Mouse (Mus musculus): ENCODE data around the gene Myo18b. TPM values are rescaled to one million over a fixed set of nuclear protein-coding genes. Genes with fewer than 3 reads are reported as not detected.

Gene Myo18b
- polyA plus RNA-seq, 1 experiment from 2014 or later: 0.39 TPM

DNA sequence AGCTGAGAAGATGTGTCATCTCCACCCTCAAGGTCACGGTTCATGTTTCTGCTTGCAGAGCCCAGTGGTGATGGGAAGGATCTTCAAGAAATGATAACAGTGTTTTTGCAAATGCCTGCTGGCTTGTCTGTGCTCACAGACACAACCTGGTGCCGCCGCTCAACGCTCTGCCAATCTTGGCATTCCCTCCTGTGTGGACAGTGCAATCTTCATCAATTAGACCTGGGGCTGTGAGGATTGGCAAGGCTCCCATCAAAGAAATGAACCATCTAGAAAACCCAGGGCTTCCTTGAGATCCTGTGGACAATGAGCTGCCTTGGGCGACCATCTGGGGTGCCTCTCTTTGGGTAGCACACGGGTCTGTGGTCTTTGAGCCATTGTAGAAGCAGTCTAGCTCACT, 109.4 kb downstream of the Myo18b start:
- 87% methylated on average over 6 of the region's 6 CpGs for WGBS

DNA sequence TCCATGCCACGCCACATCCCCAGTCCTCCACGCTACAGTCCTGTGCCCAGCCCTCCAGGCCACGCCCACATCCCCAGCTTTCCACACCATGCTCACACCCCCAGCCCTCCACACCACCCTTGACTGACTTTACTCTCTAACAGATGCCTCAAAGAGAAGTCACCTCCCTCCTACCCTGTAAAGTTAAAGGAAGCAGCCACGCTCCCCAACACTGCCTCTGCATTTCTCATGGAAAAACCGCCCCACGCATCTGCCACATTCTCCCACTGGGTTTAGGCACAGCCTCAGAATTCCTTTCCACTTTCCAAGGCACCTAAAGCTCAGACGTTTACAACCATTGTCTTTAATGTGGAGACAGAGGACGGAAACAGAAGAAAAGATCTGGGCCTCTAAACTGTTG, 110.1 kb downstream of the Myo18b start:
- Histone ChIP-seq H3K4me3 (ENCODE audit: low read length) (no peak overlapping the region), H3K4me1 (ENCODE audit: insufficient read depth, low read length) (no peaks in the 10 kb centered on the region), H3K27me3 (ENCODE audit: insufficient read depth, low read length) (no peaks in the 10 kb centered on the region), H3K36me3 (ENCODE audit: insufficient read depth, low read length) (no peaks in the 10 kb centered on the region), H3K4me2 (replicated peaks; ENCODE audit: low read depth, low read length) (no peak overlapping the region), H3K9ac (replicated peaks; ENCODE audit: low read length) (no peak overlapping the region), H3K9me3 (ENCODE audit: low read length) (no peaks in the 10 kb centered on the region), H3K27ac (ENCODE audit: low read length) (no peak overlapping the region)
- ATAC-seq (ENCODE audit: low FRiP score, low TSS enrichment): no peak
- 68% methylated on average over 8 of the region's 8 CpGs for WGBS

More for the DNA sequence above, 109.4 kb downstream of the Myo18b start:
- H3K9ac ChIP-seq (replicated peaks; ENCODE audit: low read length): no peak overlapping the region
- H3K4me3 ChIP-seq (ENCODE audit: low read length): no peak overlapping the region
- no peaks in the 10 kb centered on the region for H3K36me3 ChIP-seq (ENCODE audit: insufficient read depth, low read length)
- no peak overlapping the region for H3K27ac ChIP-seq (ENCODE audit: low read length)
- no peaks in the 10 kb centered on the region for H3K27me3 ChIP-seq (ENCODE audit: insufficient read depth, low read length)
- H3K9me3 ChIP-seq (ENCODE audit: low read length): no peaks in the 10 kb centered on the region
- H3K4me2 ChIP-seq (replicated peaks; ENCODE audit: low read depth, low read length): no peak overlapping the region
- no peaks in the 10 kb centered on the region for H3K4me1 ChIP-seq (ENCODE audit: insufficient read depth, low read length)
- no peak for ATAC-seq (ENCODE audit: low FRiP score, low TSS enrichment)

GRCm38 (mm10) chr5:112781719-112782118, 114.4 kb downstream of the Myo18b start:
- Histone ChIP-seq H3K4me1 (ENCODE audit: insufficient read depth, low read length) (no peaks in the 10 kb centered on the region), H3K4me3 (ENCODE audit: low read length) (no peak overlapping the region), H3K4me2 (replicated peaks; ENCODE audit: low read depth, low read length) (no peak overlapping the region), H3K27me3 (ENCODE audit: insufficient read depth, low read length) (0 out of 2 replicates have a peak, but pooled peaks cover 4% of the 10 kb centered on the region), H3K9me3 (ENCODE audit: low read length) (no peaks in the 10 kb centered on the region), H3K27ac (ENCODE audit: low read length) (no peak overlapping the region), H3K9ac (replicated peaks; ENCODE audit: low read length) (no peak overlapping the region), H3K36me3 (ENCODE audit: insufficient read depth, low read length) (no peaks in the 10 kb centered on the region)
- no peak for ATAC-seq (ENCODE audit: low FRiP score, low TSS enrichment)
- WGBS: 87% methylated on average over 7 of the region's 7 CpGs

DNA sequence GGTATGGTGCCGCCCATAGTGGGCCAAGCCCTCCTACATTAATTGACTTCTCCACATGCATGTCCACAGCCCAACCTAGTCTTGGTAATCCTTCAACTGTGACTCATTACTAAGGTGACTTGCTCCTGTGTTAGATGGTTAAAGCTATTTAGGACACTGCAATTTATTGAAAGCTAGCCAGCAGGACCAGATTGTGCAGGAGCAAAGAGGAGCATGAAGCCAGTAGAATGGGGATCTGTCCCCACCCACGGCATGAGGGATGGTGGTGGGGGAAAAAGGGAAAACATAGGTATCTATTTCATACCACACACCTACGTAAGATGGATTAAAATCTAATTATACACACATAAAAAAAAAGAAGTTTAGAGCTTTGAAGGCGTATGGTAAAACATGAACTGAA, 114.9 kb downstream of the Myo18b start:
- Histone ChIP-seq H3K36me3 (ENCODE audit: insufficient read depth, low read length) (no peaks in the 10 kb centered on the region), H3K9me3 (ENCODE audit: low read length) (no peaks in the 10 kb centered on the region), H3K27me3 (ENCODE audit: insufficient read depth, low read length) (0 out of 2 replicates have a peak, but pooled peaks cover 4% of the 10 kb centered on the region), H3K4me1 (ENCODE audit: insufficient read depth, low read length) (no peaks in the 10 kb centered on the region), H3K27ac (ENCODE audit: low read length) (no peak overlapping the region), H3K9ac (replicated peaks; ENCODE audit: low read length) (no peak overlapping the region), H3K4me3 (ENCODE audit: low read length) (no peak overlapping the region), H3K4me2 (replicated peaks; ENCODE audit: low read depth, low read length) (no peak overlapping the region)
- no peak for ATAC-seq (ENCODE audit: low FRiP score, low TSS enrichment)
- 86% methylated on average over 4 of the region's 4 CpGs for WGBS

- Histone ChIP-seq H3K36me3 (ENCODE audit: insufficient read depth, low read length) (no peaks in the 10 kb centered on the region), H3K9me3 (ENCODE audit: low read length) (no peaks in the 10 kb centered on the region), H3K27ac (ENCODE audit: low read length) (no peak overlapping the region), H3K4me3 (ENCODE audit: low read length) (no peak overlapping the region), H3K4me2 (replicated peaks; ENCODE audit: low read depth, low read length) (no peak overlapping the region), H3K9ac (replicated peaks; ENCODE audit: low read length) (no peak overlapping the region), H3K27me3 (ENCODE audit: insufficient read depth, low read length) (0 out of 2 replicates have a peak, but pooled peaks cover 4% of the 10 kb centered on the region), H3K4me1 (ENCODE audit: insufficient read depth, low read length) (no peaks in the 10 kb centered on the region)
- WGBS: 69% methylated on average over 5 of the region's 5 CpGs
- no peak for ATAC-seq (ENCODE audit: low FRiP score, low TSS enrichment)
Observed at GRCm38 (mm10) chr5:112780383-112780782, 115.8 kb downstream of the Myo18b start.

DNA sequence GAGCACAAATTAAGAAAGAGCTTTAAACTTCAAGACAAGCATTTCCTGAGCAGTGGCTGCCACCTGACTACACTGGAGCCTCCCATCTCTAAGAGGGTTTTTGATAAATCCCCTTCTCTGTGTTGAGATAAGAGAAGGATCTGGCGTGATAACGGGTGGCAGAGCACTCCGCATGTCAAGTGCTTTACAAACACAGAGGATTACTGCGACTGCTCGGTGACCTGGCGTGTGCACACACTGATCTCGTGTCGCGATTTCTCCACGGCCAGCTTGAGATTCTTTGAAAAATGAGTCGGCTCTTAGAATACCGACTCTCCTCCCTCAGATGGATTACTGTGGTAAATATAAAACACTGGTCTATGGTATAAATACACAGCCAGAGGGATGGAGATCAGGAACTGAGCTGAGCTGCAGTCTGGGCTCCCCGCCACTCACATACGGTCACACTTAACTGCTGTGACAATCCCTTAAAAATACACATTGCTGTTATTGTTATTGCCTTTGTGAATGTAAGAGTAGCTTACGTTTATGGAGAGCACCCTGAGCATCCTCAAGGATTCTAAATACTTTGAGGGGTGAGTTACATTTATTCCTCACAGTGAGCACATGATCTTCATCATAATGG, 119.3 kb downstream of the Myo18b start:
- H3K4me1 ChIP-seq (ENCODE audit: insufficient read depth, low read length): no peaks in the 10 kb centered on the region
- 59% methylated on average over 15 of the region's 15 CpGs for WGBS
- H3K4me2 ChIP-seq (replicated peaks; ENCODE audit: low read depth, low read length): no peak overlapping the region
- no peak overlapping the region for H3K27ac ChIP-seq (ENCODE audit: low read length)
- H3K27me3 ChIP-seq (ENCODE audit: insufficient read depth, low read length): peaks cover 13% of the 10 kb centered on the region; the same call in 1 of the 2 replicates
- no peaks in the 10 kb centered on the region for H3K9me3 ChIP-seq (ENCODE audit: low read length)
- no peaks in the 10 kb centered on the region for H3K36me3 ChIP-seq (ENCODE audit: insufficient read depth, low read length)
- no peak overlapping the region for H3K9ac ChIP-seq (replicated peaks; ENCODE audit: low read length)
- ATAC-seq (ENCODE audit: low FRiP score, low TSS enrichment): no peak
- H3K4me3 ChIP-seq (ENCODE audit: low read length): no peak overlapping the region

DNA sequence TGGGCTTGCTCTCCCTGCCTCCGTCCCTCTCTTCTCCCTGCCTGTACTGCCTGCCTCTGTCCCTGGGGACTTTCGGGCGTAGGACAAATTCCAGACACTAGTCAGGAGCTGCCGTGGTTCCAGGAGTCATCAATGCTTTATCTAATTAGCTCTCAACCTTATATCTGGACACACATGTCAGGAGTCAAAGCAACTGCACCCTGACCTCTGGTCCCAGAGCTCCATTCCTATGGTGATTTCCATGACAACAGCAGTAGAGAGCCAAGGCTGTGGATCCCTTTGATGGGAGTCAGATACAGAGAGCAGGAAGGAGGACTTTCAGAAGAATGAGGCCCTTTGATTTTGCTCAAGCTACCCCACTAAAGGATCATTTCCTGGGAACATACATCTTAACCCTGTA, 122.7 kb downstream of the Myo18b start:
- ATAC-seq (ENCODE audit: low FRiP score, low TSS enrichment): no peak
- no peak overlapping the region for H3K4me2 ChIP-seq (replicated peaks; ENCODE audit: low read depth, low read length)
- no peak overlapping the region for H3K9ac ChIP-seq (replicated peaks; ENCODE audit: low read length)
- H3K27ac ChIP-seq (ENCODE audit: low read length): no peak overlapping the region
- WGBS: 58% methylated on average over 4 of the region's 4 CpGs
- peaks cover 2% of the 10 kb centered on the region; the same call in 1 of the 2 replicates for H3K9me3 ChIP-seq (ENCODE audit: low read length)
- H3K4me3 ChIP-seq (ENCODE audit: low read length): no peak overlapping the region
- no peaks in the 10 kb centered on the region for H3K36me3 ChIP-seq (ENCODE audit: insufficient read depth, low read length)
- peaks cover 11% of the 10 kb centered on the region for H3K4me1 ChIP-seq (ENCODE audit: insufficient read depth, low read length)
- peaks cover 13% of the 10 kb centered on the region; the same call in 1 of the 2 replicates for H3K27me3 ChIP-seq (ENCODE audit: insufficient read depth, low read length)

DNA sequence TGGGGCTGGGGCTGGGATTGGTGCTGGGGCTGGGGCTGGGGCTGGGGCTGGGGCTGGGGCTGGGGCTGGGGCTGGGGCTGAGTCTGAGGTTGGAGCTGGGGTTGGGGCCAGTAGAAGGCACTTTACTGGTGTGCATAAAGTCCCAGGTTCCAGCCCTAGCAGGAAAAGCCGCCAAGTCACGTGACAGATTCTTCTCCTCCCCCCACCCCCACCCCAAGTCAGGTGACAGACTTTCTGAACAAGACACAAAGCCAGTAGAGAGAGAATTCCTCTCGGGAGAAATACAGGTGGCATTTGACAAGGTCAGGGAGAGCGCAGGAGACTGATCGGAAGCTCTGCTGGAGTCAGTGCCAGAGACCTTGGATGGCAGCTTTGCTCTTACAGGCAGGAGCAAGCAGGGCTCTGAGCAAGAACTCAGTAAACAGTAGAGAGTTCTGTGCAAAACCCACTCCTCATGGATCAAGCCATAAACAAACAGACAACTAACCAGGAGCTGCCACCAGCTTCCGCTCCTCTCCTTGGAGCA, 124.7 kb downstream of the Myo18b start:
- peaks cover 10% of the 10 kb centered on the region; the same call in 1 of the 2 replicates for H3K27me3 ChIP-seq (ENCODE audit: insufficient read depth, low read length)
- no peak overlapping the region for H3K4me2 ChIP-seq (replicated peaks; ENCODE audit: low read depth, low read length)
- H3K4me3 ChIP-seq (ENCODE audit: low read length): no peak overlapping the region
- H3K27ac ChIP-seq (ENCODE audit: low read length): no peak overlapping the region
- peaks cover 11% of the 10 kb centered on the region for H3K4me1 ChIP-seq (ENCODE audit: insufficient read depth, low read length)
- no peak overlapping the region for H3K9ac ChIP-seq (replicated peaks; ENCODE audit: low read length)
- ATAC-seq (ENCODE audit: low FRiP score, low TSS enrichment): no peak
- no peaks in the 10 kb centered on the region for H3K36me3 ChIP-seq (ENCODE audit: insufficient read depth, low read length)
- 49% methylated on average over 6 of the region's 6 CpGs for WGBS
- peaks cover 3% of the 10 kb centered on the region; the same call in 1 of the 2 replicates for H3K9me3 ChIP-seq (ENCODE audit: low read length)

DNA sequence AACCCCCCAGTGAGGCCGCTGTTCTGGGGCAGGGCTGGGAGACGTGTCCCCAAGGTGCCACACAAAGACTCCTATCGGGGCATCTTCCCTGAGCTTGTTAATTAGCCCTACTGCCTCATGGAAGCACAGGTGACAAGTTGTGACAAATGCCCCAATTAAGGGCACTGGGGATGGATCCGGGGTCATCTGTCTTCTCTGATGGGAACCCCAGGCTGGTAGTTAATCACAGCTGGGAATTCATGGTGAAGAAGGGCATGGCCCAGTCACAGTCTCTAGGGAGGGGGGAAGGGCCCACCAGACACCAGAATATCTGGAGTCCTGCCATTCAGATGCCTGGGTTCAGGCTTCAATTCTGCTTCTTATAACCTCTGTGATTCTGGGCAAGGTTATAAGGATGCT, 126.4 kb downstream of the Myo18b start:
- Histone ChIP-seq H3K27ac (ENCODE audit: low read length) (no peak overlapping the region), H3K4me1 (ENCODE audit: insufficient read depth, low read length) (peaks cover 11% of the 10 kb centered on the region), H3K4me2 (replicated peaks; ENCODE audit: low read depth, low read length) (no peak overlapping the region), H3K9ac (replicated peaks; ENCODE audit: low read length) (no peak overlapping the region), H3K4me3 (ENCODE audit: low read length) (no peak overlapping the region), H3K9me3 (ENCODE audit: low read length) (peaks cover 3% of the 10 kb centered on the region; the same call in 1 of the 2 replicates), H3K27me3 (ENCODE audit: insufficient read depth, low read length) (peaks cover 10% of the 10 kb centered on the region; the same call in 1 of the 2 replicates), H3K36me3 (ENCODE audit: insufficient read depth, low read length) (no peaks in the 10 kb centered on the region)
- 10% methylated on average over 4 of the region's 4 CpGs for WGBS
- peak; percentile 37; the same call in 1 of the 2 replicates for ATAC-seq (ENCODE audit: low FRiP score, low TSS enrichment)

DNA sequence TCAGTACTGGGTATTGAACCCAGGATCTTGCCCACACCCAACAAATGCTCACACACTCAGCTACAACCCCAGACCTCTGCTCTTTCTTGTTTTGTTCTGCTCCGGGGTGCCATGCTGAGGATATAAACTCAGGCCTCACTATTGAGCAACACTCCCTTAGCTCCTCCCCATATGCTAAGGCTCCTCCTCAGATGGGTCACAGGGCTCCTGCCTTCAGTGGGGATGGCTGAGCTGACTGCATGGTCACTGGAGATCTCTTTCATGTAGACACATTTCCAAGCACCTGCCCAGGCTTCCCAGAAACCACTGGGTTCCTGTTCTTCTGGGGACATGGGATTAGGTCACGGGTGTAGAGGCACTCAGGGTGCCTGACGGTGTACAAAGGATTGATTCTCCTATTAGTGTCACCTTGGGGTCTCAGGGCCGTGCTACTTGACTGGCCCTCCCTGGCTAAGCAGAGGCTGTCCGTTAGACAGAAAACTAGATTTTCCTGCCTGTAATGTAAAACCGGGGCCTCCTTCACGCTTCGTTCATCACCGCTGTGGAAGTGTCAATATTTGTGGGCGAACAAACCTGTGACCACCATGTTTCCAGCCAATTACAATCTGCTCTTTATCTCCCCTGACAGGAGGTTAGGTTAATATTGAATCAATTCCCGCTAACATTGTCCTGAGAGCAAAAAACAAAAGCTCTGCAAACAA, 127.0 kb downstream of the Myo18b start:
- Histone ChIP-seq H3K4me1 (ENCODE audit: insufficient read depth, low read length) (peaks cover 11% of the 10 kb centered on the region), H3K4me3 (ENCODE audit: low read length) (no peak overlapping the region), H3K9me3 (ENCODE audit: low read length) (peaks cover 3% of the 10 kb centered on the region; the same call in 1 of the 2 replicates), H3K4me2 (replicated peaks; ENCODE audit: low read depth, low read length) (no peak overlapping the region), H3K9ac (replicated peaks; ENCODE audit: low read length) (no peak overlapping the region), H3K27me3 (ENCODE audit: insufficient read depth, low read length) (peaks cover 10% of the 10 kb centered on the region; the same call in 1 of the 2 replicates), H3K27ac (ENCODE audit: low read length) (no peak overlapping the region), H3K36me3 (ENCODE audit: insufficient read depth, low read length) (no peaks in the 10 kb centered on the region)
- 25% methylated on average over 11 of the region's 11 CpGs for WGBS
- ATAC-seq (ENCODE audit: low FRiP score, low TSS enrichment): peak; percentile 76
